Mouse (Mus musculus): ENCODE results near the gene Sos2.
A peak's percentile ranks its signal among the peaks of the same experiment; 100 is the strongest.
"Not testable (repeated sequence)": the region's sequence is repeated elsewhere in the genome, so short reads cannot be mapped to it uniquely, and the experiment has no call there.

Sos2 gene

GRCm38 (mm10) chr12:69674576-69675537, 6.8 kb downstream of the Sos2 start:
- no peak for DNase-seq (ENCODE audit: extremely low spot score)

DNA sequence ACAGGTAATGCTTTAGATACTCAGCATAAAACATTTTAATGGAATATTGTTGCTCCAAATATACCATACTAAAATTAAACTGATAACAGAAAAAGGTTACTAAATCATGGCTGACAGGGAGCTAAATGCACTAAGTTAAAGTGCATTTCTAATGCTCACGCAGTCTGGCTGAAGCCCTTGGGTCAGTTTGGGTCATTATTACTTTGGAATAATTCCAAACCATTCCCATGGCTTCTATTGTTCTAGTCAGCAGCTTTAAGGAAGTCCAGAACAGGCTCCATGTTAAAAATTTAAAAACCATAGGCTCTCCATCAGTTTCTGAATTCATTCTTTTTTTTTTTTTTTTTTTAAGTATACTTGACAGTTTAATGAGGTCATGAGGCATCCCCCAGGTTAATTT, 7.5 kb downstream of the Sos2 start:
- DNase-seq (ENCODE audit: extremely low spot score), result no peak

DNA sequence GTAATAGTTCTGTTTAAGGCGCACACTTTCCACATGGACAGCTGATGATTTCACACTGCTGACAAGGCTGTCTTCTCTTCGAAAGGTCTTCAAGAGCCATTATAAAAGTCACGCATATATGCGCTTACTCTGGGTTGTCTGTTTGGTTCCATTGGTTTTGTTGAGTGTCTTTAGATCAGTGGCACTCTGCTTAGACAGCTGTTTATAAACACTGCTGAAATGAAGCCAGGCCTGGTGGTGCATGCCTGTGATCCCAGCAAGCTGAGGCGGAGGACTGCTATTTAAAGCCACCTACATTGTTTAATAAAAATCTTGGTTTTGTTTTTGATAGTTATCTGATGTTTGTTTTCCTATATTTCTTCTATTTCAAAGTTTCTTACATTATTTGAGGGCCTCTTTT, 14.9 kb downstream of the Sos2 start:
- no peak for DNase-seq (ENCODE audit: extremely low spot score)

- DNase-seq (ENCODE audit: extremely low spot score), result no peak
These were observed 20.0 kb downstream of the Sos2 start for GRCm38 (mm10) chr12:69661658-69662057.

DNA sequence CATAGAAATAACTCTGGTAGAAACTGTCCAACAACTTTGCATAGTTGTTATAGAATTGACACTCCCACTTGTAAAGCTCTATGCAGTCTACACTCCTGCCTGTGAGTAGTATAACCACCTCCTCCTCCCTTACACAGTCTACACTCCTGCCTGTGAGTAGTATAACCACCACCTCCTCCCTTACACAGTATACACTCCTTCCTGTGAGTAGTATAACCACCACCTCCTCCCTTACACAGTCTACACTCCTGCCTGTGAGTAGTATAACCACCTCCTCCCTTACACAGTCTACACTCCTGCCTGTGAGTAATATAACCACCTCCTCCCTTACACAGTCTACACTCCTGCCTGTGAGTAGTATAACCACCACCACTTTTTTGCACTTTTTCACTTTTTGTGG, 27.7 kb downstream of the Sos2 start:
- DNase-seq (ENCODE audit: extremely low spot score), result peak; percentile 30

- DNase-seq (ENCODE audit: extremely low spot score), result no peak
These were observed 32.1 kb downstream of the Sos2 start for GRCm38 (mm10) chr12:69649511-69649910.

DNA sequence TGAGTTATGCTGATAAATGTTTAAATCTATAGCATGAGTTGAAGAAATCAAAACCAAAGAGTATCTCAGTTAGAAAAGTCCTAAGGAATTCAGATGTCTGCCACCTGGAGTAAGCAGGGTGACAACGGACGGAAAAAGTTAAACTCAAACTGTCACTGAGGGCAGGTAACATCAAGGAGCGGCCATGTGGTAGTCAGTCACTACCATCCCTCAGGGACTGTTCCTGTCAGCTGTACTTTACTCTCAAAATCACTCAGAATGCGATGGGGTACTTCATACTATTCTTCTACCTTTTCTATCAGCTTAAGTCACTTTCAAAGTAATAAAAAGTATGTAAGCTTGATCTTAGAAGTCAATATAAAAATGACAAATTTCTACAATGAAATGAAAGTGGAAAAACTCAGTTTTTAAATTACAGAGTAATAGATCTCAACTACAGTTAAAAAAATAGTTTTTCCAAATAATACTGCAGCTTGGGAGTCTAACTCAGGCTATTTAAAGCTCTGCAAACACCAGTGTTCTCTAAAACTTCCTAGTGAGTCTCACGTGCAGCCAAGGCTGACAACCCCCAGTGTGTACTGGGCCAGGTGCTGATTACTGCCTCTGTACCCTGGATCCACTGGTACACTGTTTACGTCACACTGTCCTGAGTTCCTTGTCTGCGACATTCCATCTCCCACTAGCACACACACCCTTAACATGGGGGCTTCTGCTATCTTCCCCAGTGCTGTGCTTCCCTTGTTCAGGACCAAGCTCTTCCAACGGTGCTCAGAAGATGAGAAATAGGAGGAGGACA, 35.6 kb downstream of the Sos2 start:
- no peak for DNase-seq (ENCODE audit: extremely low spot score)

DNA sequence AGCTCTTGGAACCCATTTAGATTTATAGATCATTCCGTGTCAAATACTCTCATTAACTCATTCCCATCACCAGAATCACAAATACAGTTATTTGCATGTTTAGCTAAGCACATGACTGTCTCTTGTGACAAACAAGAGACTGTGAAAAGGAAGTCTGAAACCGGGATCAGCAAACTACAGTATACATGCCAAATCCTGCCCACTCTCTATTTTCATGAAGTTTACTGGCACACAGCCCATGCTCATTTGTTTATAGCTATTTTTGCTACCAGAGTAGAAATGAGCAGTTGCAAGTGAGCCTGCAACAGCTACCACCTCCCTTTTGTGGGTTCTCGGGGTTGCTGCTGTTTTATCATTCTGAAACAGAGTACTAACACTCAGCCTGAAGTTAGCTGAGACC, 36.8 kb downstream of the Sos2 start:
- DNase-seq (ENCODE audit: extremely low spot score), result no peak

DNA sequence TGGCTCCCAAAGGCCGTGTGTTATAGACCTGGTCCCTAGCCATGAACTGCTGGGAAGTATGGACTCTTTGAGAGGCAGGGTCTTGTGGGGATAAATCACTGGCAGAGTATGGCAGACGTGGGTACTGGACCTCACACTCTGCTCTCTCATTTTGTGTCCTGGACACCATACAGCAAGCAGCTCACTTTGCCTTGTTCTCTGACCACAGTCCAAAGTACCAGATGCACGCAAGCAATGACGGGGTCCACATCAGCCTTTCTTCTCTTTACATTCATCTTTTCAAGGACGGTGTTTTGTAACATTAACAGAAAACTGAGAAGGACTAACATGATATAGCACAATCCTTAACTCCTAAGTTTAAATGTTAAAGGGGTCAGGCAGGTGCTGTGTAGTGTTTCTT, 38.8 kb downstream of the Sos2 start:
- DNase-seq (ENCODE audit: extremely low spot score), result no peak

DNA sequence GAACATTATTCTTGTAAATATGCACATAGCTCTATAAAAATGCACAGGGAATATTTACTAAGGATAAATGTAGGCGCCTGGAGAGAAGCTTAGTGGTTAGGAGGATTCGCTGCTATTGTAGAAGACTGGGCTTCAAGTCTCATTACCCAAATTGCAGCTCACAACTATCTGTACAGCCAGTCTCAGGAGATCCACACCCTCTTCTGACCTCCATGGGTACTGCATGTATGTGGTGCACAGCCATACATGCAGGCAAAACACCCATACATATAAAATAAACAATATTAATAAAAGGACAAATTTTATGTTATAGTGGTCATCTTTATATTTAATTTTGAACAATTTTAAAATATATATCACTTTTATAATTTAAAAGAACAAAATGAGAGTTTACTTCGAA, 46.9 kb downstream of the Sos2 start:
- peak; percentile 22 for DNase-seq (ENCODE audit: extremely low spot score)

GRCm38 (mm10) chr12:69618590-69618989, 63.1 kb downstream of the Sos2 start:
- not testable (repeated sequence) for DNase-seq (ENCODE audit: extremely low spot score)

DNA sequence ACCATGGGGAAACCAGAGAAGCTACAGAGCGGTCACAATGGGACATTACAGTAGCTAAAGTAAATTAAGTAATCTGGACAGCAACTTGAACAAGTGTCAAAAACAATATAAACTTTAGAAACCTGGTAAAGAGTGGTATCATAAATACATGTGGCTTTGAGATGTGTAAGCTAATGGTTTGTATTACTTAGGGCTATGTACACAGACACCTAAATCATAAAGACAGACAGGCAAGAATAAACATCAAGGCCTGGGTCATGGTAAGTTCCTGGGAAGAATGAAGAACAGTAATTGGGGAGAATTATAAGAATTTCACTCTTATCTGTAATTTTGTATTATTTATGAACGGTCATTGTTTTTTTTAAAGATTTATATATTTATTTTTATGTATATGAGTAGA, 77.3 kb downstream of the Sos2 start:
- no peak for DNase-seq (ENCODE audit: extremely low spot score)

- DNase-seq (ENCODE audit: extremely low spot score), result no peak
These were observed 84.2 kb downstream of the Sos2 start for GRCm38 (mm10) chr12:69597446-69597845.

- no peak for DNase-seq (ENCODE audit: extremely low spot score)
These were observed 88.5 kb downstream of the Sos2 start for GRCm38 (mm10) chr12:69593130-69593529.

GRCm38 (mm10) chr12:69583270-69583629, 98.4 kb downstream of the Sos2 start:
- no peak for DNase-seq (ENCODE audit: extremely low spot score)

GRCm38 (mm10) chr12:69582613-69583269, 98.9 kb downstream of the Sos2 start, which contains the start of gene Vcpkmt:
Gene Vcpkmt, minus strand, starts transcription at chr12:69583028.
- peak; percentile 88 for DNase-seq (ENCODE audit: extremely low spot score)

DNA sequence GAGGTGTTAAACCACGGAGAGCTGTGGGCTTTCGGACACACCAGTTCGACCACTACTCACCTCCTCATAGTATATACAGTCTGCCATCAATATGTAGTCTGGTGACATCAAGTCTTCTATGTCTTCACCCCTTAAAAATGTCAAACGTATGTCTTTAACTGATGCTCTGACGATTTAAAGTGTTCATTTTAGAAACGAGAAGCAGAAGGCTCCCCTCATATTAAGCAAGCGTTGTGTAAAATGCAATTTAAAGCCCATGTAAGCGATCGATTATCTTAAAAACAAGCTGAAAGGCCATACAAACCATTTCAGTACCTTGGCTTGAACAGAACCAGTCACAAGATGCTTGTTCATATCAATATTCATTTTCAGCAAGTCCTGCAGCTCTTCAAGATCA, 99.4 kb downstream of the Sos2 start:
- no peak for DNase-seq (ENCODE audit: extremely low spot score)

DNA sequence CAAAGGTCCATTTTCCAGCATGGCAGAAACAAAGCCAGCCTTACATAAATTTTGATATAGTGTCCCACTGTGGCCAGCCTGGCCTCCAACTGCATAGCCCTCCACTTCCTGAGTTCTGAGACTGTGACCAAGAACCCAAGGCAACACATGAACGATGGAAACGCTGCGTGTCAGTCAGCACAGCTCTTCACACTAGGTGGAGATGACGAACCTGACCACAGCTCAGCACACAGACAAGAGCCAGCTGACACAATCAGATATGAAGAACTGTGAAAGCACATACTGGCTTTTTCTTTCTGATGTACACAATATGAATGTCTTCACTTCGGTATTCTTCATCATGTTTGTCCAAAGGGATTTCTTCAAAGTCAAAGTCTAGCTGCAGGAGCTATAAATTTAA, 102.0 kb downstream of the Sos2 start:
- no peak for DNase-seq (ENCODE audit: extremely low spot score)

- DNase-seq (ENCODE audit: extremely low spot score), result no peak
These were observed 105.5 kb downstream of the Sos2 start for GRCm38 (mm10) chr12:69576120-69576627.

DNA sequence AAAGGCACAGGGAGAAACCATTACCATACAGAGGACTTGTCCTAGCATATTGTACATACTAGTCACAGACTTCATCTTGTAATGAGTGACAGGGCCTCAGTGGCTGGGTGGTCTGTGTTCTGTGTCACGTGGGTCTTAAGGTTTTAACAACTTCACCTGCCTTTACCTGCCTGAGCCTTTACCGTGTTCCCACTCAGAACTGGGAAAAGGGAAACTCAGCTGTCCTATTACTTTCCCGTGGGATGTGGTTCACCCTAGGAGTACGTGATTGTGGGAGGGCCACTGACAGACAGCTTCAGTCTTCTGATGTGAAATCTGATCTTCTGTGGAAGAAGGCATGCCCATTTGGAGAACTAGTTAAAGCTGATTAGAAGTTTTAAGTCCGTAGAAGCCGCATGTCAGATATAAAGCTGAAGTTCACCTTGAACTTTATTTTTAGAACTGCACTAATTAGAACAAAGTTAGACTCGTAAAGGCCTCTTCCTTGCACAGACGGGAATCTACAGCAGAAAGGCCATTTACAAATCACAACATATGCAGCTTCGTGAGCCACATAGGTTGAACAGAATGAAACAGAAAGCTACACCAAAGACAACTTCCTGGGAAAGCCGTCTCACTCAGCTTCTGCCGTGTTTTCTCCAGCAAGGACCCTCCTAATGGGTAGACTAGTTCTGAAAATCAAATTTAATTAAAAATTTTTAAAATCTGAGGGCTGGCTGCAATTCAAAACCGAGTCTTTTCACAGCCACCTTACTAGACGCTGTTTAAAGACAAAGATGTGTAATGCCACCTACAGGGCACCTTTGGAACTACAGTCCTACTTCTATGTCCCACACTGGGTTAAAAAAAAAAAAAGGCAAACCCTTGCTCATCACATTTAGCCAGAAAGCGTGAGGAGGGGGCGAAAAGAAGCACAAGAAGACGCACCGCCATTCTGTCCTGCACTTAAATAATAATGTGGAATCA, 107.5 kb downstream of the Sos2 start:
- DNase-seq (ENCODE audit: extremely low spot score), result peak; percentile 76

DNA sequence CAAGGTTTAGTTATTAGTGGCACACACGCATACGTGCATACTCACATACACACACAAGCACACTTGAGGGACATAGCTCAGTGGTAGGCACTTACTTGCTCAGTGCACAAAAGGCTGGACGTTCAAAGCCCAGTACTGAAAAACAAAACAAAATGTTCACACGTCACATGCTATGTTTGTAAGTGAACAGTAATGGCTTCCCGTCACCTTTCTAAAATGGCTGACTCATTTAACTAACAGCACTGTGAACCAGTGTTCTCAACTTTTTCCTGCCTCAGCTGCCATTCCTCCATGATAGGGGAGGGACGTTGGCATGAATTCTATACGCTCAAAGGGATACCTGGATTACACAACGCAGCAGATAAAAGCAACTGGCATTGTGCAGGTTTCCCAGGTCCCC, 108.4 kb downstream of the Sos2 start:
- no peak for DNase-seq (ENCODE audit: extremely low spot score)

Measured in embryo, embryonic 9.5 days (tissue).